Mouse (Mus musculus) bone marrow, adult 2 months (tissue): ENCODE results near the gene Rhobtb1. TPM values are rescaled to one million over a fixed set of nuclear protein-coding genes. Genes with fewer than 3 reads are reported as not detected.

Source experiments
- H3K27ac ChIP-seq: fragments of 200-500 bp; 2 replicates; pipeline ENCODE4 v1.5.1; 2012; ENCODE audit warnings: low read depth, mild to moderate bottlenecking, control low read depth, inconsistent platforms, low read length; ENCODE audit not compliant: control insufficient read depth, poor library complexity, insufficient read depth
- H3K4me1 ChIP-seq: fragments of 200-500 bp; 2 replicates; pipeline ENCODE4 v1.6.1; 2011; ENCODE audit warnings: low read length; ENCODE audit not compliant: control insufficient read depth, insufficient read depth
- H3K4me3 ChIP-seq: fragments of 200-500 bp; replicated peaks from 2 replicates; pipeline ENCODE3; 2011; ENCODE audit warnings: mild to moderate bottlenecking, low read depth, low read length, control low read depth; ENCODE audit not compliant: control insufficient read depth
- CTCF ChIP-seq: fragments of 200-500 bp; IDR thresholded peaks from 2 replicates; pipeline ENCODE4 v1.5.1; 2011; ENCODE audit warnings: low read length, control low read depth; ENCODE audit not compliant: control insufficient read depth, insufficient read depth
- POLR2A ChIP-seq: fragments of 200-500 bp; IDR thresholded peaks from 2 replicates; pipeline ENCODE4 v1.6.1; 2011; ENCODE audit warnings: low read depth, mild to moderate bottlenecking, control low read depth, low read length, borderline replicate concordance; ENCODE audit not compliant: control insufficient read depth
- WGBS: fragments of 180-500 bp; shearing (Covaris S2); methylation state at CpG from one replicate; pipeline ENCODE4 v1.1.7; 2018; 5-methylcytosine and 5-hydroxymethylcytosine counted together
- polyA plus RNA-seq: library from polyadenylated mRNA; stranded (reverse); fragments of >200 nt; gene quantifications from 2 replicates; pipeline ENCODE4 v1.2.4, GENCODE M21; 2011; ENCODE audit warnings: low replicate concordance; ENCODE audit not compliant: missing spikeins, insufficient read depth, insufficient read length

Gene Rhobtb1
- polyA plus RNA-seq, 1 experiment, result 2.2 TPM

DNA sequence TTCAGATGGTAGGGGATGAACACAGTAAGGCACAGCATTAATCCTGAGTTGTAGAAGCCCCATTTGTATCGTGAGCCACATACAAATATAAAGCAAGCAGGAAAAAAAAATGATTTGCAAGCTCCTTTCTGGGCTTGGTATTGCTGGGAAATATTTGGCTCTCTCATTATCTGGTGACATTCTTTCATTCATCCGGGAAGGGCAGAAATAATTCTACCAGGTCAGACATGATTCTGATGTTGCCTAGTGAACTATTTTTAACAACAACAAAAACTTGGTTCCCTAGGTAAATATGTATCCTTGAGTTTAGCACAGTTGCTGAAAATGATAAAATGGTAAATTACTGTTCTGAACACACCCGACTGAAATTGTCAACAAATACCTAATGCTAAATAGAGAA lies 21.2 kb downstream of the Rhobtb1 start:
- no peak for TF ChIP-seq POLR2A
- no peak for TF ChIP-seq CTCF
- WGBS, result 79% methylated on average over 3 of the region's 3 CpGs
- Histone ChIP-seq H3K4me3 (no peak overlapping the region), H3K4me1 (no peaks in the 10 kb centered on the region; the same call in 1 of the 2 replicates), H3K27ac (no peak overlapping the region)

DNA sequence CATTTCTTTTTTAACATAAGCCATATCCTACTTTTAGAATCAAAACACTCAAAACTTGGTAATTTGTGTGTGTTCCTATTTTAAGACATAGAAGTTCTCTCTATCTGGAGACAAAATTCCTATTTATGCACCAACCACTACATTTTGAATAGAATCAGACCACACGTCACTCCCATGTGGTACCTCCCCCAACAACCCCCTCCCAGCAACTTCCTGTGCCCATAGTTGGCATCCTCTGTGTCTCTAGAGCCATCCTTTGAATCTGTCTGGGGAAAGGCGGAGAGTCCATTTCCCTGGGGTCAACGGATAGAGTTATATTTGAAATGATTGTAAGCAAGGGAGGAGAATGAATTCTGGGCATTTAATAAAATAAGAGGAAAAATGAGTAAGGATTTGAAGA lies 24.9 kb downstream of the Rhobtb1 start:
- Histone ChIP-seq H3K27ac (no peak overlapping the region), H3K4me3 (no peak overlapping the region), H3K4me1 (no peaks in the 10 kb centered on the region)
- WGBS, result 60% methylated on average over 3 of the region's 3 CpGs
- TF ChIP-seq POLR2A, result no peak

- H3K4me3 ChIP-seq, result no peak overlapping the region
- H3K4me1 ChIP-seq, result no peaks in the 10 kb centered on the region
- 0 out of 2 replicates have a peak, but pooled peaks have one; percentile 9 for TF ChIP-seq CTCF
- no peak for TF ChIP-seq POLR2A
- no peak overlapping the region for H3K27ac ChIP-seq
- WGBS, result 89% methylated on average over 1 of the region's 1 CpGs
Observed at GRCm38 (mm10) chr10:69179341-69179740, 28.1 kb downstream of the Rhobtb1 start.

GRCm38 (mm10) chr10:69180997-69181396 lies 29.8 kb downstream of the Rhobtb1 start:
- Histone ChIP-seq H3K27ac (no peak overlapping the region), H3K4me1 (no peaks in the 10 kb centered on the region; the same call in 1 of the 2 replicates), H3K4me3 (no peak overlapping the region)
- TF ChIP-seq CTCF, result no peak
- WGBS, result 70% methylated on average over 3 of the region's 3 CpGs

DNA sequence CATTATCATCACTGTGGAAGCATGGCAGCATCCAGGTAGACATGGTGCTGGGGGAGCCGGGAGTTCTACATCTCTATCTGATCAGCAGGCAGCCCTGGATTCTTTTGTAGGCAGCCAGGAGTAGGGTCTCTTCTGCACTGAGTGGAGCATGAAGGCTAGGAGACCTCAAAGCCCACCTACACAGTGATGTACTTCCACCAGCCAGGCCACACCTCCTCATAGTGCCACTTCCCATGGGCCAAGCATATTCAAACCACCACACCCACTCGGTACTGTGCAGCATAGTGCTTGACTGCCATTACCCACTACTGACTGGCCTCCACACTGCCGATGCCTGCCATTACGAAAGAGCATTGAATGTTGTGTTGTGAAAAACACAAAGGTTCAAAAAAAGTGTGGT lies 33.7 kb downstream of the Rhobtb1 start:
- Histone ChIP-seq H3K4me1 (no peaks in the 10 kb centered on the region; the same call in 1 of the 2 replicates), H3K27ac (no peak overlapping the region), H3K4me3 (no peak overlapping the region)
- WGBS, result 78% methylated on average over 4 of the region's 4 CpGs
- TF ChIP-seq CTCF (no peak), POLR2A (no peak)

- Histone ChIP-seq H3K27ac (no peak overlapping the region), H3K4me3 (no peak overlapping the region), H3K4me1 (no peaks in the 10 kb centered on the region; the same call in 1 of the 2 replicates)
- no peak for TF ChIP-seq POLR2A
- TF ChIP-seq CTCF, result no peak
- 66% methylated on average over 4 of the region's 4 CpGs for WGBS
Observed at GRCm38 (mm10) chr10:69185431-69185830, 34.2 kb downstream of the Rhobtb1 start.

- no peak overlapping the region for H3K27ac ChIP-seq
- H3K4me1 ChIP-seq, result no peaks in the 10 kb centered on the region; the same call in 1 of the 2 replicates
- H3K4me3 ChIP-seq, result no peak overlapping the region
- TF ChIP-seq POLR2A, result no peak
- TF ChIP-seq CTCF, result peak; percentile 65
- 14% methylated on average over 21 of the region's 21 CpGs for WGBS
Observed at GRCm38 (mm10) chr10:69185894-69186893, 35.0 kb downstream of the Rhobtb1 start.

GRCm38 (mm10) chr10:69187773-69188443 lies 36.7 kb downstream of the Rhobtb1 start:
- no peak overlapping the region for H3K27ac ChIP-seq
- WGBS, result 75% methylated on average over 9 of the region's 9 CpGs
- no peak overlapping the region for H3K4me3 ChIP-seq
- TF ChIP-seq CTCF (no peak), POLR2A (no peak)
- no peaks in the 10 kb centered on the region; the same call in 1 of the 2 replicates for H3K4me1 ChIP-seq
